Mouse (Mus musculus): ENCODE results near the gene Abca7.
A peak's percentile ranks its signal among the peaks of the same experiment; 100 is the strongest.

Abca7 gene

DNA sequence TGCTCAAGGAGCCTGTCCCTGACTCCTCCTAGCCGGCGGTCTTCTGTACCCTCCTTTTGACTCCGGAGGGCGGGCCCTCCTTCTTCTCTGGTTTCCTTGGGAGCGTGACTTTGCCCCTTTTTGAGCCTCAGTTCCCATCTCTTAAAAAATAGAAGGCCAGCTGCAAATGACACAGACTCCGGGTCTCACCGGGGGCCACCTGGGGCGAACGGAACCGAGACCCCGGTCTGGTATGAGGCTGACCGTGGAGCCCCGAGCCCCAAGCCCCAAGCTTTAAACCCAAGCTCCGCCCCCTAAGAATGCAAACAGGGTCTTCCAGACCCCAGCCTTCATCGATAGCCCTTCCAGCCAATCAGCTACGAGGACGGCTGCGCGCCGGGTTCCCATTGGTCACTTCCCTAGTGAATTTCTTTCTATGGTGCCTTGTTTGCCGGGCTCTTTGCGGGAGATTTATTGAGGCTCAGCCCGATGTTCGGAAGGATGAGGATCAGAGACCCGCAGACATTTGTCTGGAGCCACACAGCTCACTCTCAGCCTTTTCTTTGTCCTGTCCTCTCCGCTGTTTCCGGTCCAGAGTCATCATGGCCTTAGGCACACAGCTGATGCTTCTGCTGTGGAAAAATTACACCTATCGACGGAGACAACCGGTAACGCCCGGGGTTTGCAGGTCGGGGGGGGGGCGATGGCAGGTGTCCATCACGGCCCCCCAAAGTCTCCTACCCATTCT is 903 bp downstream of the Abca7 start:
- peak; percentile 52 for DNase-seq

DNA sequence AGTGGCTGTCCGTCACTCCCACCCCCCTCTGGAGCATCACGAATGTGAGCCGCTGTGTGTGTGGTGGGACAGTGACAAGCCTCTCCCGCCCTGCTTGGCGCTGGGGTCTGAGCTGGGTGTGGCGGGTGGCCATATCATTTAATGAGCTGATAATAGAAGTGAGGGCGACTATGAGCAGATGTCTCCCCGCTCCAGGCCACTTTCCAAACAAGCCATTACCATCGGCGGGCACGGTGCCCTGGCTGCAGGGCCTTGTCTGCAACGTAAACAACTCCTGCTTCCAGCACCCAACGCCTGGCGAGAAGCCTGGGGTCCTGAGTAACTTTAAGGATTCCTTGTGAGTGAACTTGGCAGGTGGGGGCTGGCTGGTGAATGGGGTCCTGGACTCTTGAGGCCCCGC is 1.5 kb downstream of the Abca7 start:
- DNase-seq, result no peak

DNA sequence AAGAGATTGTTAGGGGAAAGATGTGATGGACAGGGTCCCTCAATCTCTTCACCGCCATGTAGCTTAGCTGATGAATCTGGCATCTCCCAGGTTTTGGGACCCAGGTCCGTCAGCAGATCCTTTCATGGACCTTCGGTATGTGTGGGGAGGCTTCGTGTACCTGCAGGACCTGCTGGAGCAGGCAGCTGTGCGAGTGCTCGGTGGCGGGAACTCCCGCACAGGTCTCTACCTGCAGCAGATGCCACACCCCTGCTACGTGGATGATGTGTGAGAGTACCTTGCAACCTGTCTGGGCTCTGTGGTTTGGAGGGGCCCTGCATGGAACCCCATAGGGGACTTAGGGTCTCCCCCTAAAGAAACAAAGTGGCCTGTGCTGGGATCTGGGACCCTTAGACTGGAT is 5.7 kb downstream of the Abca7 start:
- no peak for DNase-seq

DNA sequence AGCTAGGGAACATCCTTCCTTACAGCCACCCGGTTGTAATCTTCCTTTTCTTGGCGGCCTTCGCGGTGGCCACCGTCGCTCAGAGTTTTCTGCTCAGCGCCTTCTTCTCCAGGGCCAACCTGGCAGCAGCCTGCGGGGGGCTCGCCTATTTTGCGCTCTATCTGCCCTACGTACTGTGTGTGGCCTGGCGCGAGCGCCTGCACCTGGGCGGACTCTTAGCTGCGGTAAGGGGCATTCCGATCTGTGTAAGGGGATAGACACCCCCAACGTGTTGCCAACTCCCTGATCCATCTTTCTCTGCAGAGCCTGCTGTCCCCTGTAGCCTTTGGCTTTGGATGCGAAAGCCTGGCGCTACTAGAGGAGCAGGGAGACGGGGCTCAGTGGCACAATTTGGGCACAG is 6.5 kb downstream of the Abca7 start:
- DNase-seq, result no peak

DNA sequence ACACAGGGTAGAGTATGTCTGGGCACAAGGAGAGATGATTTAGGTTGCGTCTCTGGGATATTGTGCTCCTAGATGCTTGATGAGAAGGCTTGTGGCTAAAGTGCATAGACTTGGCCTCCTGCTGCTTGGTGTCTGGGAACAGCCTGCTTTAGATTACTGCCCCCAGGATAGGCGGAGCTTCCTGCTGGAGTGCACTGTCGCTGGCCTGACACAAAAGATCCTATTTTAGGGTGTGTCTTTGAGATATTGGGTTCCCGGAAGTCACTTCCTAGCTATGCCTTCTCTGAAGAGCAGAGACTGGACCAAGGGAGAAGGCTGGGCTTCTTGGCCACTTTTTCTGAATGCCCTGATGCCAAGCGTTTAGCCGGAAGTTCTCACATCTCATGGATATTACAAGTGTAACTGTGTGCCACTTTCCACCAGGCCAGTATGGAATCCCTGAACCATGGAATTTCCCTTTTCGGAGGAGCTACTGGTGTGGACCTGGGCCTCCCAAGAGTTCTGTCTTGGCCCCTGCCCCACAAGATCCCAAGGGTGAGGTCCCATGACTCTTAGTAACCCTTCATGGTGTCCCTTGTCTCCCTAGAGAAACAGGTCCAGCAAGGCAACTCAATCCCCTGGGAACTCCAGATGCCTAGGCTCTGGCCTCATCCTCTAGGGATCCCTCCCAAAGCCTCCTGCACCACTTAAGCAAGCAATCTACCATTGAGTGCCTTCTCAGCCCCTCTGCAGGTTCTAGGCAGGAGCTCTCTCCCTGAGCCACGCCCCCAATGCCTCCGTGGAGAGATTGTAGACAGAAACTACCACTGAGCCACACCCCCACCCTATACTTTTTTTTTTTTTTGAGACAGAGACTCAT is 7.3 kb downstream of the Abca7 start:
- no peak for DNase-seq

DNA sequence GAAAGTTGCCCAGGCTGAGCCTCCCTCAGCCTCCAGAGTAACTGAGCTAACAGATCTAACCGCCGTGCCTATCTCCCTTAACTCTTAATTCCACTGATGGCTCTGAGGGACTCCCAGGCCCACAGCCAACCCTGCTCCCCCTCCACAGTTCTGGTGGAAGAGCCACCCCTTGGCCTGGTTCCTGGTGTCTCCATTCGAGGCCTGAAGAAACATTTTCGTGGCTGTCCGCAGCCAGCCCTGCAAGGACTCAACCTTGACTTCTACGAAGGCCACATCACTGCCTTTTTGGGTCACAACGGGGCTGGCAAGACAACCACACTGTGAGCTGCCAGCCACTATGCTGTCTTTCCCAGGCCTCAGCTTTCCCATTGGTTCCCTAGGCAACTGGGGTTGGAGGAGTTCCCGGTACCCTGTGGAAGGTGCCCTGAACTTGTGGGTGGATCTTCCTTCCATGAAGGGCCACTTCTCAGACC is 8.0 kb downstream of the Abca7 start:
- no peak for DNase-seq

DNA sequence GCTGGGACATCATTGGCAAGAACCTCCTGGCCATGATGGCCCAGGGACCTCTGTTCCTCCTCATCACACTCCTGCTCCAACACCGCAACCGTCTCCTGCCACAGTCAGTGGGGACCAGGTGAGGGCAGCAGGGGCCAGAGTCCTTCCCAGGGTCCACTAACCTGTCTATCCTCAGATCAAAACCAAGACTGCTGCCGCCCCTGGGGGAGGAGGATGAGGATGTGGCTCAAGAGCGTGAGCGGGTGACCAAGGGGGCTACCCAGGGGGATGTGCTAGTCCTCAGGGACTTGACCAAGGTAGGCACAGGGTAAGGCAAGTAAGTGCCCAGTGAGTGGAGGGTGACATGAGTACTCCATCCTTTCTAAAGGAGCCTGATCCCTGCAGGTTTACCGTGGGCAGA is 15.4 kb downstream of the Abca7 start:
- DNase-seq, result no peak

DNA sequence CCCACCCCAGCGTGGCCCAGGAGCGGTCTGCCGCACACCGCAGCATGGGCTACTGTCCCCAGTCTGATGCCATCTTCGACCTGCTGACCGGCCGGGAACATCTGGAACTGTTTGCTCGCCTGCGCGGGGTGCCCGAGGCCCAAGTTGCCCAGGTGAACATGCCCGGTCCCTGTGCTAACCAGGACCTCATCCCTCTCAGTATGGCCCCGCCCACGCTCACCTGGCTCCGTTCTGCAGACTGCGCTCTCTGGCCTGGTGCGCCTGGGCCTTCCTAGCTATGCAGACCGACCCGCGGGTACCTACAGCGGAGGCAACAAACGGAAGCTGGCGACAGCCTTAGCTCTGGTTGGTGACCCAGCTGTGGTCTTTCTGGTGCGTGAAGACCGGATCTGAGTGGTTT is 17.3 kb downstream of the Abca7 start:
- DNase-seq, result no peak

DNA sequence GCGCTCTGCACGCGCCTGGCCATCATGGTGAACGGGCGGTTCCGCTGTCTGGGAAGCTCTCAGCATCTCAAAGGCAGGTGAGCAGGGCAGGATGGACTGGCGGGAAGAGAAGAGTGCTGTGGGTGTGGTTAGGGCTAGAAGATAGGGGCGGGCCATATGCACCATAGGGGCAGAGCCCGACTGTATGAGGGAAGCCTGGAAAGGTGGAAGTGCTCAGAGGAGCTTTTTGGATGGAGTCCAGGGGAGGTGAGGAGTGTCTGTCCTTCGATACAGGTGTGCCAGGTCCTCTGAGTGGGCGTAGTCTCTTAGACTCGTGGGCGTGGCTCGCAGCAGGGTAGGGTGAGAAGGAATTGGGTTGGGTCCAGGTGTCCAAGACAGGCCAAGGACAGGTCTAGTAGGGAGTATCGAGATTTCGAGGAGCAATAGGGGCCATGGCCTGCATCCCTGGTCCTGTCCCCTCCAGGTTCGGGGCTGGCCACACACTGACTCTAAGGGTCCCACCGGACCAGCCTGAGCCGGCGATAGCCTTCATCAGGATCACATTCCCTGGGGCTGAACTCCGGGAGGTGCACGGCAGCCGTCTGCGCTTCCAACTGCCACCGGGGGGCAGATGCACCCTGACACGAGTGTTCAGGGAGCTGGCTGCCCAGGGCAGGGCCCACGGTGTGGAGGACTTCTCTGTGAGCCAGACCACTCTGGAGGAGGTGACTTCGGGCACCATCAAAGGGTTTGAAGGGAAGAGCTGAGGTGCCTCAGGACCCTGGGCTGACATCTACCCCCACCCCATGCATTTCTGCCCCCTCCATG is 18.4 kb downstream of the Abca7 start:
- no peak for DNase-seq

DNA sequence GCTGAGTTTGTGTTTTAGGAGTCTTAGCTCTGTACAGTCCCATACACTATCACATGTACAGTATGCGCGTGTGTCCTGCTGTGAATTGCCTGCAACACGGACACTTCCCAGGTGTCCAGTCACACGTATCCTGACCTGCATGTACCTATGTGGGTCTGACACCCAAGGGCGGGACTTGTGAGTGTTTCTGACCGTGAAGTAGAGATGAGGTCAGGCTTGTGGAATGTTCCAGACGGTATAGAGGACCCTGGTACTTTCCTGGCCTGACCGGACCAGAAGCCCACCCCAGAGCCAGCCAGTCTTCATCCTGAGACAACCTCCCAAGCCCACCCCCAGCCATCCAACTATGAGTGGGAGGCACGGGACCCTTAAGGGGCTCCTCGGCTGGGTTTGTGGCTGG is 19.3 kb downstream of the Abca7 start:
- DNase-seq, result no peak

DNA sequence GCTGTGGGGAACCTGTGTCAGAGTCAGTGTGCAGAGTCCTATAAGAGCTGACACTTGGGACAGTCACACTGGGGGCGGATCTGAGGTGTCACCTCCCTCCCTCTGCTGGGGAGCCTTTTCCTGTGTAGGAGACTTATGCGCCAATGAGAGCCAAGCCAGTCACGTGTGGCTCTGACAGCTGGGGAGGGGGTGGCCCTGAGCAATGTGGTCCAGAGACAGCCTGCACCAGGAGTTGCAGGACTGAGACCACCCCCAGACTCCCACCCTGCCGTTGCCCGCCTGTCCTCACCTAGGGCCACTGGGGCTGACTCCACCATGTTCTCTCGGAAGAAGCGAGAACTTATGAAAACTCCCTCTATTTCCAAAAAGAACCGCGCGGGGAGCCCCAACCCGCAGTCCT is 20.2 kb downstream of the Abca7 start, which contains the start of gene Arhgap45:
Gene Arhgap45 (plus strand): TSS at position 143 of the 400 bp plus-strand sequence.
- no peak for DNase-seq

DNA sequence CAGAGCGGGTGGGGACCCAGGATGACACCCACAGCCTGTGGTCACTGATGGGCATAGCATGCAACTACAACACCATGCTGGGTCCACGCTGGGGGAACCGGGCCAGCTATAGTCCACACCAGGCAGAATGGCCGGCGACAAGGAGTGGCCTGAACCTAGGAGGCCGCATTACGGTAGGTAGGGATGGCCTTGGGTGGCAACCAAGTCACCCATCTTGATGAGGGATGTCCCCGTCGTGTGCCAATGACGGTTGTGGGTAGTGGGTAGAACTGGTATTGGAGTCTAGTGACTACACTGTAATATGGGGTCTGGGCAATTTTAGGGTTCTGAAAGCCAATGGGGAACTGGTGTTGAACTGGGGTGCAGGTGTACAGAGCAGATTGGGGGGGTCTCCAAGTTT is 20.6 kb downstream of the Abca7 start:
- no peak for DNase-seq

DNA sequence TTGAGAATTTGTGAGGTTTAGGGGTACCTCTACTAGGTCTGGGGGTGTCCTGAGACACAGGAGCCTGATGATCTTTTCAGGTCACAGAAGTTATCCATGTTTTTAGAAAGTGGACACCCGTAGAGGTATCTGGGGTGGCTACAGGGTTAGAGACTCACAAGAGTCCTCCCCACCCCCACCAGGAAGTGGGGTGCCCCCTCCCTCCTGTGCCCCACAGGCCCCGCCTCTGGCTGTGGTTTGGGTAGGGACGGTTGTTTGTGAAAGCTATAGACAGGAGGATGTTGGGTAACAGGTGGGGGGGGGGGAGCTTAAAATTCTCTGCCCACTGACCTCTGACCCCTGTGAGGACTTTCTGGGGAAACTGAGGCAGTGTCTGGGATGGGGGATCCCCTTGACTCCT is 21.1 kb downstream of the Abca7 start:
- DNase-seq, result no peak

DNA sequence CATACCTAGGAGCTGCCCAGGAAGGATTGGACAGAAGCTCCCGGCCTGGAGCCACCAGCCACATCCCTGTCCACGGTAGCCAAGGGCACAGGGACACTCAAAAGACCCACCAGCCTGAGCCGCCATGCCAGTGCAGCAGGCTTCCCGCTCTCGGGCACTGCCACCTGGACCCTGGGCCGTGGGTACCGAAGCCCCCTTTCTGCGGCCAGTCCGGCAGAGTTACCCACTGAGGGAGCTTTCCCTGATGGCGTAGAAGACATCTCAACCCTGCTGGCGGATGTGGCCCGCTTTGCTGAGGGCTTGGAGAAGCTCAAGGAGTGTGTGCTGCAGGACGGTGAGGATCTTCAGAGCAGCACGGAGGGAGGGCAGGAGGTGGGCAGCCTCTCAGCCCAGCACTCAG is 21.5 kb downstream of the Abca7 start:
- no peak for DNase-seq

DNA sequence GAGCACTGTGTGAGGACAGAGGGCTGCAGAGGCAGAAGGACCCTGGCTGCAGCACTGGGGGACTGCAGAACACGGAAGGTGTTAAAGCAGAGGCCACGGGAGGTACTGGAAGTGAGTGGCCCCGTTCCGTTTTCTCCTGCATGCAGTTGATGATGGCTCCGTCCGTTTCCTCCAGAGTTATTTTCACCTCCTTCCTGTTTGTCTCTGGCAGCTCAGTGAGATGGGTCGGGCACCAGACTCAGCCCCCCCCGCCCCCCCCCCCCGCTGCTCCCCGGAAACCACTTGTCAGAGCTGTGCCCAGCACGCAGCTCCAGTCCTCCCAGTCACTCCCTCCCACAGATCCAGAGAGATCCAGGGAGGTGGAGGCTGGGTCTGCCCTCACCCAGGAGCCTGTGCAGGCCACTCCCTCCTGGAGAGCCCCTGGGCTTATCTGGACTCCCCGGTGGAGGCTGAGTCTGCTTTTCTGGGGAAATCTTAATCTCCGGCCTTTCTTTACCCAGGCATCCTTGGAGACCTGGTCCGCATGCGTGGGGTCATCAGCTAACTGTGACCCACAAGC is 22.5 kb downstream of the Abca7 start:
- no peak for DNase-seq

DNA sequence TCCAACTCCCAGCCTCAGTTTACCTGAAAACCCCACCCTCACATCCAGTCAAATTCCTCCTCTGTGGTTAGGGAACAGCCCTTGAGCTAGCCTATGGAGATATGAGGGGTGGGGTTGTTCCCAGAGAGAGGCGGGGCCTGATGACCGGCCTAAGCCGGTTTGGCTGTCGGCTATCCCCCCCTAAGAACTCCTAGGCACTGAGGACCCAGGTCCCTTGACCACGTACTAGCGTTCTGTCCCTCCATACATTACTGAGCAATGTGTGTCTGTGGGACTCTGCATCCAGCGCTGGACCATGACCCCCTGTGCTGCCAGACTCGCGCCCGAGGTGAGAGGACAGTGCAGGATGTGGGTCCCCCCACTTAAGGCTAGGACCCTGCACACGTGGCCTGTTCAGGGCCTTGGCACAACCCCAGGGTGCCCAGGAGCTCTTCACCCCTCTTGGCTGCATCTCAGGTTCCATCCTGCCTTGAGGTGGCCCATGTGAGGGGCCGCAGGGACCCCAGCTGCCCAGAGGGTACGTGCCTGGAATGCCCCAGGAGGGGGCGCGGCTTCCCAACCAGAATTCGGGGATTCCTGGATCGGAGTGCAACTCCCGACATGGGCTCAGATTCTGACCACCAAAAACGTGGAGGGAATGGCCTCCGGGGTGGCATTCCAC is 23.3 kb downstream of the Abca7 start:
- no peak for DNase-seq

DNA sequence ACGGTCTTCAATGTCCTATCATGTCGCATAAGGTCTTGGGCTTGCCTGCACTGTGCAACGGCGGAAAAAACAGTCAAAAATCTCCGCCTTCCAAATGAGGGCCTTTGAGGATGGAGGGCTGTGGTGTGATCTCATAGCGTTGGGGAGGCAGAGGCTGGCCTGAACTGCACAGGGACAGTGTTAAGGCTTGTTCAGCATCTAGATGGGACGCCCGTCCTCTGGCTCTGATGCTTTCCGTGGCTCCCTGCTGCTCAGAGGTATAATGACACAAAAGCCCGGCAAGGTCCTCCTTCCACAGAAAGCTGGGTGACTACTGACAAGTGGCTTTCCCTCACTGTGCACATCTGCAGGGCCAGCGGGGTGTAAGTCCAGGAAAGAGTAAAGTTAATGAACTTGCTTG is 23.9 kb downstream of the Abca7 start:
- DNase-seq, result no peak

DNA sequence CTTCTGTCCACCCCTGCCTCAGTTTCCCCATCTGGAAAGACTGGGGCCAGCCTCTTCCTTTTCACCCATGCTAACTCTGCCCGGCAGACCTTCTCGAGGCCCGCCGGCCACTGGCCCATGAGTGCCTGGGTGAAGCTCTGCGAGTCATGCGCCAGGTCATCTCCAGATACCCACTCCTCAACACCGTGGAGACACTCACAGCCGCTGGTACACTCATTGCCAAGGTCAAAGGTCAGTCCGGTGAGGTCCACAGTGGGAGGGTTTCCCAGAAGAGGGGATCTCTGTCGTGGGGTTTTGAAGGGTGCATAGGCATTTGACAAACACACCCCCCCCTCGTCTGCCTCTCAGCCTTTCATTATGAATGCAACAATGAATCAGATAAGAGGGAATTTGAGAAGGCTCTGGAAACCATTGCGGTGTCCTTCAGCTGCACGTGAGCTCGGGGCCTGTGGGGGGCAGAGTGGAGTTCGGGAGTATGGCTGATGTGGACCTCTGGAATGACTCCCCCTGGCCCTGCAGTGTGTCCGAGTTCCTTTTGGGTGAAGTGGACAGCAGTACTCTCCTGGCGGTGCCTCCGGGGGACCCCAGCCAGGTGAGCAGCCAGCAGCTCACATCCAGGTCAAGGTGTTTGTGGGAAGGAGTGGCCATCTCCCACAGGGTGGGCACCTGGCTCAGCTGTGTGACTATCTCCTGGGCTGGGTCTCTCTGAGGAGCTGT is 24.5 kb downstream of the Abca7 start:
- no peak for DNase-seq

DNA sequence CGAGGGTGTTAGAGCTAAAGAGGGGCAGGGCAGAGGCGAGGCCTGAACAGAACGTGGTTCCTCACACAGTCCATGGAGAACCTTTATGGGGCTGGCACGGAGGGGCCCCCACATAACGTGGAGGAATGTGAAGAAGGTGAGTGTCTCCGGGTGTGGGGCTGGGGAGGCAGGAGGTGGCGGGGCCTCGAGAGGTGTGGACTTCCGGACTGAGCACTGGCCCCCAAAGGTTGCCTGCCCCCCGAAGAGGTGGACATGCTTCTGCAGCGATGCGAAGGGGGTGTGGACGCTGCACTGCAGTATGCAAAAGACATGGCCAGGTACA is 25.0 kb downstream of the Abca7 start:
- no peak for DNase-seq

DNA sequence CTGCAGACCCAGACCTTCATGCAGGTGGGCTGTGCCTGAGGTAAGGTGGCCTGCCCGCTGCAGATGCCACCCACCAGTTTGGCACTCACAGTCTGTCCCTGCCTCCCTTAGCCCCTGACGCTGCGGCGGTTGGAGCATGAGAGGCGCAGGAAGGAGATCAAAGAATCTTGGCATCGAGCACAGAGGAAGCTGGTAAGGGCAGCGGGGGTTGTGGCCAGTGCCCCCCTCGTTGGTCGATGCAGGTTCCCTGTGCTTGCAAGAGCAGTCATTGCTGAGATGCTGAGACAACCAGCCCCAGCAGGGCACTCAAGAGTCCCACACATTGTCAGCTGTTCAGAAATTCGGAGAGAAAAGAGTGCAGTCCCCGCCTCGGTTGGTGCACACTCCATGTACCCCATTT is 25.9 kb downstream of the Abca7 start:
- DNase-seq, result no peak

DNA sequence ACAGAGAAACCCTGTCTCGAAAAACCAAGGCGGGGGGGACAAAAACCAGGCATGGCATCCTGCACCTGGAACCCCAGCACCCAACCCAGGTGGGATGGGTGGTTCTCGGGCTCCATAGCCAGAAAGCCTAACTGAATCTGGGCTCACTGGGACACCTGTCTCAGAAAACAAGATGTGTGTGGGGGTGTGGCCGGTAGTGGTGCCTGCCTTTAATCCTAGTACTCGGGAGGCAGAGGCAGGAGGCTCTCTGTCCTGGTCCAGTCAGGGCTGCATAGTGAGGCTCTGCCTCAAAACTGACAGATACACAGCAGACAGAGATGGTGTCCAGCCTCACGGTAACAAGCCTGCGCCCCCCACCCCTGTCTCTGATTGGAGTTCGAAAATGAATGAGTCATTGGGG is 26.5 kb downstream of the Abca7 start:
- DNase-seq, result no peak

DNA sequence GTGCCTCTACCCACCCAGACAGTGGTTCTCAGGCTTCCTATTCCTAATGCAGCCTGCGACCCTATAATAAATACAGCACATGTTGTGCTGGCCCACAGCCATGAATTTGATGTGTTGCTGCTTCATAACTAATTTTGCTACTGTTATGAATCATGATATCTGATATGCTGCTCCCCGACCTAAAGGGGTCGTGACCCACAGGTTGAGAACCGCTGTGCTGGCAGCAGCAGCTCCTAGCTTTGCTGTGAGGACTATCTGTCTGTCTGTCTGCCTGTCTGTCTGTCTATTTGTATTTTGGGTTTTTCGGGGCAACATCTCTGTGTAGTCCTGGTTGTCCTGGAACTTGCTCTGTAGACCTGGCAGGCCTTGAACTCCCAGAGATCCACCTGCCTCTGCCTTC is 27.5 kb downstream of the Abca7 start:
- DNase-seq, result no peak

All from kidney, adult 9 months (tissue).